Mouse (Mus musculus) thymus, postnatal 25 days (tissue): ENCODE data around the gene Agbl2.
"Not testable (repeated sequence)": the region's sequence is repeated elsewhere in the genome, so short reads cannot be mapped to it uniquely, and the experiment has no call there.

Experiments used
- DNase-seq: peaks from one replicate; pipeline ENCODE4 v3.0.0; 2022

Agbl2 gene

DNA sequence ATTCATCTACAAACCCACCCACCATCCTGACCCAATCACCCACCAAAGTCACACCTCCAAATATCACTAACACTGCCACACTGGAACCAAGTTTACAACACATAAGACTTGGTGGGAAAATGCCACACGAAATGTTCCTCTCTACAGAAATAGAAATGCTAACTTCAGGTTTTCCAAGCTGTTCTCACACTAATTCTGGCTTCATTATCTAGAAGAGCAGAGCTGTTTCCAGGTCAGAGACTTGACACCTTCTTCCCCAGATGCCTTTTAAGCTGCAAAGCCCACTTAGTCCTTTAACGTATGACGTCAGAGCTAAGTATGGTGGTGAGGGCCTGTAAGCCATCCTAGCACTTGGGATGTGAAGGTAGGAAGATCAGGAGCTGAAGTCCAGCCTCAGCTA, 36.2 kb downstream of the Agbl2 start:
- DNase-seq: no peak

- no peak for DNase-seq
Measured at GRCm38 (mm10) chr2:90820894-90821293, 38.4 kb downstream of the Agbl2 start.

GRCm38 (mm10) chr2:90822978-90823377, 40.5 kb downstream of the Agbl2 start:
- DNase-seq: no peak

GRCm38 (mm10) chr2:90823781-90824180, 41.3 kb downstream of the Agbl2 start:
- DNase-seq: no peak

- DNase-seq: not testable (repeated sequence)
Measured at GRCm38 (mm10) chr2:90824528-90824927, 42.0 kb downstream of the Agbl2 start.

- no peak for DNase-seq
Measured at GRCm38 (mm10) chr2:90825515-90826172, 43.1 kb downstream of the Agbl2 start.

DNA sequence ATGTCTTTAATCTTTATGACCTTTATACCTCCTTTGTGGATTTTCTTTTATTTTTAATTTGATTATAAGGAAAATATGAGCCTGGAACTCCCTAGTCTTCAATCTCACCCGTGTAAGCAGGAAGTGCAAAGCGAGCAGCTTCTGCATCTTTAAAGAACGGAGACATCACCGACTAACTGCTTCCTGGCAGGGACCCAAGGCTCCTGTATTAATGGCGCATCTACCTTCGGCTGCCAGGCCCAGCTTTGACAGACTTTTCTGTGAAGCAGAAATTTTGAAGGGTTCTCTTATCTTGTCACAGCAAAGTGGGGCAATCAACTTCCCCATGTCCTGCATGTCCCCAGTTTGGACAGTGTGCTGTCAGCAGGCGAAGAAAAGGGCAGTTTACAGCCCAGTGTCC, 46.2 kb downstream of the Agbl2 start:
- no peak for DNase-seq

DNA sequence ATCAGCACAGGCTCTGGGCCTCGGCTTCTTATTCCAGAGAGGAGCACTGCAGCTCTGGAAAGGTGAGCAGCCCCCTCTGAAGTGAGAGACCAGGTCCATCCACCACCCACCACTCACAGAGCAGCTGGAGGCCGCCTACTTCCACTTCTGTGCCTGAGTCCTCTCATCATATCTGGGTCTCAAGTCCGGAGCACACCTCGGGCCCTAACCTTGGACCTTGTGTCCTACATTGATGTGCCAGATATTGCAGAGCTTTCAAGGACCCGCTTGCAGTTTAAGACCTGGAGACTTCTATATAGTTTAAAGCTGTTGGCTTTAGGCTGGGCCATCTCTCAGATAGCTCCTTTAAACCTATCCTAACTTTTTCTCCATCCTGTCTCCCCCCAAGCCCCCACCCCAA, 51.0 kb downstream of the Agbl2 start:
- DNase-seq: no peak

- DNase-seq: no peak
Measured at GRCm38 (mm10) chr2:90838621-90839020, 56.1 kb downstream of the Agbl2 start.

DNA sequence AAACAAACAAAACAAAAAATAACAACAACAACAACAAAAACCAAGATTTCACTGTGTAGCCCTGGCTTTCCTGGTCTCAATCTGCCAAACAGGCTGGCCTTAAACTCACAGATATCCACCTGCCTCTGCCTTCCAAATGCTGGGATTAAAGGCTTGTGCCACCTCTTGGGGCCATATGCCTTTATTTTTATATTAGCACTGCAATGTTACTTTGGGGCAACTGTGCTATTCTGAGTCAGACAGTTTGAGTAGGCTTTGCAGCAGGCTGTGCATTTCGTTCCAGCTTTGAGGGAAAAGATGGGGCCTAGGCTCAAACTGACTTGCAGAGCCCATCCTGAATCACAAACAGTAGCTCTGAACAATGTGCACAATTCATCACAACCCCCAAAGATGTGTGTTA, 61.1 kb downstream of the Agbl2 start:
- DNase-seq: no peak

DNA sequence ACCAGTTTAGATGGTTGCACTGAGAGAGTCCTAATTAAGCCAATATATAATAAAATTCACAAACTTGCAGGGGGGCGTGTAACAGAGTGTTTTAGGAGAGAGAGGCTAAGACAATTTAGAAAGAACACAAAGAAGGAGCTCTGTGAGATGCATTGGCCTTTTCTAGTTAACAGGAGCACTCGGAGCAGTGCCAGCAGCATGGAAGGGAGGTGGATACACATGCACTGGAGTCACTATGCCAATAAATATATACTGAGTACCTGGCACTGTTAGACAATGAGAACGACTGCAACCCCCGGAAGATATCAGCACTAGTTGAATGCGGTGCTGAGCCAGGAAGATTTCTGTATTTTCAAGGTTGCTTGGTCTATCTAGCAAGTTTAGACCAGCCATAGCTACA, 61.7 kb downstream of the Agbl2 start:
- no peak for DNase-seq

DNA sequence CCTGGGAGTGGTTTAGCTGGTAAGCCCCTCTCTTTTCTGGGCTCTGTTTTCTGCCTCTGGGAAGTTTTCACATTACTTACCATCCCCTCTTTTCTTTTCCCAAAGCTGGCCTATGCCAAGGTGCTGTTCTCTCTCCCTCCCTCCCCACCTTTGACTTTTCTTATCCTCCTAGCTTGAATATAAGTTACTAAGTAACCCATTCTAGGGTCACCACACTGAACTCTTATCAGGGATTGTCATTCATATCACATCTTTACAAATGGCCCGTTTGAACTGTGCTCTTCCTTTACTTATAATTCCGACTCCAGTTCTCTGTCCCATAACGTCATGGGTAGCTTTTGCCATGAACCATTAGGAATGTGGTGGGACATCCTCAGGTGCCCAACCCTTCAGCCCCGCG, 62.7 kb downstream of the Agbl2 start:
- DNase-seq: no peak

GRCm38 (mm10) chr2:90846171-90846570, 63.6 kb downstream of the Agbl2 start:
- no peak for DNase-seq

DNA sequence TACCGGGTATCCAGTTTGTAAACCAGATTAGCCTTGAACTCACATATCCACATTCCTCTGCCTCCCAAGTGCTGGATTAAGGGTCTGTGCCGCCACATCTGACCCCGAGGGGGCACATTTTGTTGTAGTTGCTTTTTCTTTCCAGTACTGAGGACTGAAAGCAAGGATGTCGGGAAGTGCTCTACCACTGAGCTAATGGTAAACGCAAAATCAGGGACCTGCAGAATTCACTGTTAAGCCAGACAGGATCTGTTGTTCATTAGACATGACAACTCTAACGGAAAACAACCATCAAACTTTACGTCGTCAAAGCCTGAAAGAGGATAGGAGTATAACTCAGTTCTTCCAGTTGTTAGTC, 64.0 kb downstream of the Agbl2 start:
- DNase-seq: no peak

DNA sequence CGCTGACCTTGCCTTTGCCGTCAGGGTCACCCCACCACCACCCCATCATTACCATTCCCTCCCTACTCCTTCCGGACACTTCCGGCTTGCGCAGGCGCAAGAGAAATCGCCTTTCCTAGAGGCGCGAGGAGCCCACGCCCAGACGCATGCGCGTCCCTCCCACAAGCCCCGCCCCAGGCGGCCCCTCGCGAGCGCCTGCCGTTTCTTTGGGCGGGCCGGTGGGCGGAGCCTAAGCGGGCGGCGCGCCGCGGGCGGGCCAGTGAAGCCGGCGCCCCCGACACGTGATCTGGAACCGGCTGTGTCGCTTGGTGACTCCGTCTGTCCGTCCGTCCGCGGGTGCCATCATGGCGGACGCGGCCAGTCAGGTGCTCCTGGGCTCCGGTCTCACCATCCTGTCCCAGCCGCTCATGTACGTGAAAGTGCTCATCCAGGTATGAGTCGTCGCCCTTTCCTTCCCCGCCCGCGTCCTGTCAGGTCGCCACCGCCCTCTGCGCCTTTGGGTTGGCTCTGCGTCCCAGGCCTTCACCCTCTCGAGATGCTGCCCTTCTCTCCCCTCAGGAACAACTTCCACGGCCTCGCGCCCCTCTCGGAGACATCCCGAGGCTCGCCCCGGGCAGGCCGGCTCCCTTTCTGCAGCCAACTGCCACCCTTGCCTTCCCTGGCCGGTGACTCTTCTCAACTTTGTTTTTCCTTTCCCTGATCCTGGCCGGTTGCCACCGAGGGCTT, 64.6 kb downstream of the Agbl2 start, which contains the start of gene Mtch2:
Gene Mtch2, plus strand, starts transcription at position 201 of the 726 bp plus-strand sequence.
- DNase-seq: peak; percentile 98

- no peak for DNase-seq
Measured at GRCm38 (mm10) chr2:90847681-90848050, 65.1 kb downstream of the Agbl2 start.

DNA sequence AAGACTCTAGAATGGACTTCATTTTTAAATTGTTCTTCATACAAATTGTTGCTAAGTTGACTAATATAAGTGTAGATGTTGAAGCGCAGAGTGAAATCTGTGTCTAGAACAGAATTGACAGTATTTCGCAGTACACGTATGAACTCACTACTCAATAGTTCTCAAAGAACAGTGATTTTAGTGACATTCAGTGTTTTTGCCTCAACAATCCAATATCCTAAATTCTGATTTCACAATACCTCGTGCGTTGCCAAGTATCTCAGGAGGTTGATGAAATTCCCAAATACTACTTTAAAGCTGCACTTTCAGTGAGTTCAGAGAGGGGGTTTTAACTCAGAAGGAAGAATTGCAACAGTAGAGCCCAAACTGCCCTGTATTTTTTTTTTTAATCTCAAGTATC, 65.8 kb downstream of the Agbl2 start:
- no peak for DNase-seq

- no peak for DNase-seq
Measured at GRCm38 (mm10) chr2:90850401-90850800, 67.9 kb downstream of the Agbl2 start.

DNA sequence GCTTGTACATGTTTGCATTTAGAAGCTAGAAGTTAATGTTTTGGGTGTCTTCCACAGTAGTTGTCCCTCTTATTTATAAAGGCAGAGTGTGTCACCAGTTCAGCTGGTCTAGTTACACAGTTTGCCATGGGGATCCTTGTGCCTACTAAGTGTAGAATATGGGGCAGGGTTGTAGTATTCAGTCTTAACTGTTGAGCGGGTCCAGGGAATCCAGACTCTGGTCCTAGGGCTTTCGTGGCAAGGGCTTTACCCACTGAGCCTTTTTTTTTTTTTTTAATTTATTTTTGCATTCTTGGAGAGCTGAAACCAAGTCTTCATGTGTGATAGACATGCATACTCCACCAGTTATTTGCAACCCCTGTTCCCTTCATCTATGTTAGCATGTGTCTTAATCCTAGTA, 79.0 kb downstream of the Agbl2 start:
- no peak for DNase-seq

DNA sequence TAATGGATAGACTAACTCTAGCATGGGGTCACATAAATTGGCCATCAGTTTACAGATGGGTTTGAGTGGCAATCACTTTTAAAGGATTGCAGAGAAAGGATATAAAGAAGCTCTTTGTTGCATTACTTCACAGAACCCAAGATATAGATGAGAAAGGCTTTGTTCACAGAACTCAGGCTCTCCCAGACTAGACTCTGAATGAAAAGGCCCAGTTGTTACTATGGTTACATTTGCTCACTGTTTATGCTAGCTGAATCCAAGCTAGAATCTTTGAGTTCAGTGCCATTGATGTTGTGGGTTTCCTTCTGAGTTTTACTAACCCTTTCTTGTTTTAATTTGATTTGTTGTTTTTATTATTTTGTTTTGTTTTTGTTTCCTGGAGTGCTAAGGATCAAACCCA, 81.7 kb downstream of the Agbl2 start:
- DNase-seq: no peak

GRCm38 (mm10) chr2:90866524-90866923, 84.0 kb downstream of the Agbl2 start:
- peak; percentile 80 for DNase-seq

- DNase-seq: no peak
Measured at GRCm38 (mm10) chr2:90870136-90870601, 87.6 kb downstream of the Agbl2 start.

DNA sequence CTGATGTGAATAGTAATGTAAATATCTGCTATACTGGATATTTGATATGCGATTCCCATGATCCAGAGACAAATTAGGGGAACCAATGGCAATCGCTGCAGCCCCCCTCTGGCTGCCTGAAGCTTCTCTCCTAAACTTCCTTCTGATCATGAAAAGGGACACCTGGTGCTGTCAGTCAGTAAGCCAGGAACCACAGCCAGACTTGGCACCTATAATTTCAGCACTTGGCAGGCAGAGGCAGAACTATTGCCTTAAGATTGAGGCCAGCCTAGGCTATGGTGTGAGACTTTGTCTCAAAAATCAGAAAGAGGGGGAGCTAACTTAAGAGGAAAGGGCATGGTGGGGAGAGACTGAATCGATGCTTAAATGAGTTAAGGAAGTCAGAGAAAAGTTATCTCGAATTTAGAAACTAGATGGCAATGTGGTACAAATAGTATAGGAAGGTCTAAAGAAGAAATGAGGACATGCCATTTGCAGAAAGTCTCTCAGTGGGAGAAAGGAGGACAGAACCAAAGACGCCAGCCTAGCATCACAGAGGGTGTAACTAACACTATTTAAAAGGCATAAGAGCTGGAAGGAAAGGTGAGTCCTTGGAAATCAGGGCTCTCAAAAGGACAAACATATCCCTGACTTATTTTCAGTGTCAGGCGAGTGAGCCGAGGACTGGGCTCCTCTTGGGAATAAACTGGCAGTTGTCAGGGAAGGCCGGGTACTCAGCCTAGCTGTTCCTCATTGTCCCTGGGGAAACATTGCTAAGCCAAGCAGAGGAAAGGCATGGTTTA, 88.8 kb downstream of the Agbl2 start:
- no peak for DNase-seq

- DNase-seq: no peak
Measured at GRCm38 (mm10) chr2:90874025-90874424, 91.5 kb downstream of the Agbl2 start.
